Mouse (Mus musculus) adrenal gland, postnatal 14 days (tissue): ENCODE measurements around the gene Ethe1. TPM values are rescaled to one million over a fixed set of nuclear protein-coding genes. Genes with fewer than 3 reads are reported as not detected.

Source experiments
- DNase-seq: peaks from one replicate; pipeline ENCODE4 v3.0.0; 2021; ENCODE audit warnings: mixed read lengths
- total RNA-seq: library from RNA; stranded (reverse); gene quantifications from 2 replicates; pipeline ENCODE4 v1.2.3, GENCODE M21; 2021

The Ethe1 gene
- total RNA-seq, 1 experiment from 2014 or later = 24.9 TPM

DNA sequence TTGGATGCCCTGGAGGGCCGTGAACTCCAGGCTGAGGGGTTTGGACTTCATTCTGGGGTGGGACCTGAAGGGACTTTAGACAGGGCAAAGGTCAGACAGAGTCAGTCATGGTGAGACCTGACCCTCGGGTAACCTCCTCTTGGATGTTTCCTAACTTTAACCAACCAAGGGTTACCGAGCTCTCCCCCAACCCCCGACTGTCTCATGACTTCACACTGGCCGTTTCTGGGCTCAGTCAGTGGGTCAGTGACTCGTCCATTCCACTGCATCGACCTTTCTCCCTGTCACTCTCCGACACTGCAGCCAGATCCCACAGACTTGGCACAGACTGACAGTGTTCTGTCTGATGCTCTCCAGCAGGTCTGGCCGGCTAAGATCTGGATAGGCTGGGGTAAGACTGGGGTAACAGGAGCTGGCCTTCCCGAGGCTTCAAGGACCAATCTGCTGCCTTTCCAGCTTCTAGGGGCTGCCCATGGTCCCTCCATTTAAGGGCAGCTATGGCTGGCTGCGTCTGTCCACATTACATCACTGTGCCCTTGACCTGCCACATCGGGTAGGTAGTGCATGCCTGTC, 13.0 kb upstream of the Ethe1 start:
- DNase-seq = peak; percentile 40

DNA sequence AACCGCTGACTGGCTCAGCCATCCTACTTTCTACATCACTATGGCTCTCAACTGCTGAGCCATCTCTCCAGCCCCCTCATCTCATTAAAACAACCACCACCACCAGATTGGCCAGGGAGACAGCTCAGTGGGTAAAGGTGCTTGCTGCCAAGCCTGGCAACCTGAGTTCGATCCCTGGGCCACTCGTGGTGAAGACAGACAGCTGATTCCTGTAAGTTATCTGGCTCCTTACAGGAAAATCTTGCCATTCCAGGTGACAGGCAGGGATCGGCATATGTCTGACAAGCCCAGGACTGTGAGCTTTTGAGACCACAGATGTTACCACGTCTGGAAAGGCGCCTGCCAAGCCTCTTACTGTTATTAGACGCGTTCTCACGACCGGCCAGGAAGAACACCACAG, 9.5 kb upstream of the Ethe1 start:
- no peak for DNase-seq

DNA sequence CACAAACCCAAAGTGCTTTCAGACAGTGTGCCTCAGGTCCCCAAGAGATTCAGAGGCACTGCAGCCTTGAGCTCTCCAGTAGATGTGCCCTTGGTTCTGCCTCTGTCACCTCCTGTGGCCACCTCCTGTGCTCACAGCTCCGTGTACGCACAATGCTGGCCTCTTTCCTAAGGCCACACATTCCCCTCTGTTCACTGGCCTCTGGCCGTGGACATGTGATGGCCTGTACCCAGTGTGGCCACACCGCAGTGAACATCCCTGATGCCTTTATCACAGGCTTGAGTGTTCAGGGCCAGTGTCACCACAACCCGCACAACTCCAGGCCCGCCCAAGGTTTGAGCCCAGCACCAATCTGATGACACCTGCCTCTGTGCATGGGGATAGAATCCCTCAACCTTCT, 2.5 kb upstream of the Ethe1 start:
- DNase-seq = peak; percentile 53

DNA sequence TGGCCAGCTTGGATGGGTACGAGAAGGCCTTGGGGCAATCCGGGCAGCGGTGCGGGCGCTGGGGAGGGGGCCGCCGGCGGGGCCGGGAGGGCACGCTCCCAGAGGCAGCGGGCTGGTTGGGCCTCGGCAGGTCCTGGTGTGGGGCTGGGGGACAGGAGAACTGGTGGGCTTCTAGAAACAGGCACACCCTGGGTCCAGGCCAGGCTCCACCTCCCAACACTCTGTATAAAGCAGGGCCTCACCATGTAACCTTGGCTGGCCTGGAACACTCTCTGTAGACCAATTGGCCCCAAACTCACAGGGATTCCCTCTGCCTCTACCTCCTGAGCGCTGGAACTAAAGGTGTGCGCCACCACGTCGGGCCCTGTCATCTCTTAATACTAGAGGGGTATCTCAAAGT, 1.3 kb upstream of the Ethe1 start:
- no peak for DNase-seq

DNA sequence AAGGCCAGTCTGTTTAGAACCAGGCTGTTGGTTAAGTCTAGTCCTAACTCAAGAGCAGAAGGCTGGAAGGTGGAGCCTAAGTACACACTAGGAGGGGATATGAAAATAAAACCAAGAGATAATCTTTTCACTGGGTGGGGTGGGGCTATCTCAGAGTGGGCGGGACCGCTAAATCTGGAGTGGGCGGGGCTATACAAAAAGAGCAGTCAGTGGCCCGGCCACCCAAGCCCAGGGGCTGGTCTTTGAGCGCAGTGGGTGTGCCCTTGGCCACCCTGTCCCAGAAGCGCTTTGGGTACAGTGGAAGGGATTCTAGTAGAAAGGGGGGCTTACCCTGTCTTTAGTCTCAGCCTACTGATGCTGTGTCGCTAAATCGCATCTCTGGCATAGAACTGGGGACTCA, 515 bp upstream of the Ethe1 start:
- DNase-seq = no peak

DNA sequence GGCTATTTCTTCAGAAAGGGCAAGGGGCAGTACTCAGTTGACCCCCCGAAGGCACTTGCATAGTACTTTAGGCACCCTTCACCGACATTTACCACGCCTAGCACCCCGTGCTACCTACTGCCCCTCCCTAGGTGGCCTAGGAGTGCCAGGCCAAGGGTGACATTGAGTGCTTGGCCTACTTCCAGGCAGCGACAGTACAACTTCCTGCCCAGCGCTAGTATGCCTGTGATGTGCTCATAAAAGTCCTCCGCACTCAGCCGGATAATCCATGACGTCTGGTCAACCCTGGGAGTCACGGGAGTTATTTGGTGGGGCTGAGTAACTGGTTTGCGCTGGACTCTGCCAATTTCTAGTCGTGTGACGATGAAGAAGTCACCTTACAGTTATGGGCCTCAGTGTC, 993 bp downstream of the Ethe1 start:
- peak; percentile 83 for DNase-seq

DNA sequence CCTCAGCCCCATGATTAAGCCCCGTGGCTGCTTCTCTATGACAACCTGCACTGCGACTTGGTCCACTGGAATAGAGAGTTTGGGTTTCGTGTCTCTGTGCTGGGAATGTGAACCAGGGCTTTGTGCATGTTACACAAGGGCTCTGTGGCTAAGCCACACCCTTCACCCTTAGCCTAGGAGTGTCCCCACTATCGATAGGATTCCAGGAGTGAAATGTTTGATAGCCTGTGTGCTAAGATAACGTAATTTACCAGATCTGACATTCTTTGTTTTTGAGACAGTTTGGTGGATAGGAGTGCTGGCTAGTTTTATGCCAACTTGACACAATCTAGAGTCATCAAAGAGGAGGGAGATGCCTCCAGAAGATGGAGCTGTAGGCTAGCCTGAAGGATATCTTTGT, 4.4 kb downstream of the Ethe1 start:
- DNase-seq = no peak

DNA sequence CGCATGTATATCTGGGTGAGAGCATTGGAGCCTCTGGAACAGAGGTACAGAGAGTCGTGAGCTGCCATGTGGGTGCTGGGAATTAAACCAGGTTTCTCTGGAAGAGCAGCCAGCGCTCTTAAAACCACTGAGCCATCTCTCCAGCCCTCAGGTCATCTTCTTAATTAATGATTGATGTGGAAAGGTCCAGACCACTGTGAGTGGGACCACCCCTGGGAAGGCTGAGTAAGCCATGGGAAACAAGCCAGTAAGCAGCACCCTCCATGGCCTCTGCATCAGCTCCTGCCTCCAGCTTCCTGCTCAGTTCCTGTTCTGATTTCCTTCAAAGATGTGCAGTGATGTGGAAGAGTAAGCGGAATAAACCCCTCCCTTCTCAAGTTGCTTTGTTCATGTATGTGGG, 4.8 kb downstream of the Ethe1 start:
- no peak for DNase-seq

DNA sequence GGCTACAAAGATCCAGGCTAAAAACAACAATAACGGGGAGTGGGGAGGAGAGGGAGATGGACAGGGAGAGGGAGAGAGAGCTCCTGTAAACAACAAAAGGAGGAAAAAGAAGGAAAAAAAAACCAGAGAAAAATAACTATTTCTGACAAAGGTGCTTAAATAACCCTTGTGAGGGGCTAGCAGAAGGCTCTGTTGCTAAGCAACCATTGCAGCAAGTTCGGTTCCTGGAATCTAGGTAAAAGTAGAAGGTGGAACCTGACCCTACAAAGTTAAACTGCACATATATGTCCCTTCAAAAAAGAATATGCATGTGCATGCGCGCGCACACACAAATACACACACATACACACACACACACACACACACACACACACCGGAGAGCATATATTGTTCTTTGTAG, 5.4 kb downstream of the Ethe1 start:
- DNase-seq = no peak

DNA sequence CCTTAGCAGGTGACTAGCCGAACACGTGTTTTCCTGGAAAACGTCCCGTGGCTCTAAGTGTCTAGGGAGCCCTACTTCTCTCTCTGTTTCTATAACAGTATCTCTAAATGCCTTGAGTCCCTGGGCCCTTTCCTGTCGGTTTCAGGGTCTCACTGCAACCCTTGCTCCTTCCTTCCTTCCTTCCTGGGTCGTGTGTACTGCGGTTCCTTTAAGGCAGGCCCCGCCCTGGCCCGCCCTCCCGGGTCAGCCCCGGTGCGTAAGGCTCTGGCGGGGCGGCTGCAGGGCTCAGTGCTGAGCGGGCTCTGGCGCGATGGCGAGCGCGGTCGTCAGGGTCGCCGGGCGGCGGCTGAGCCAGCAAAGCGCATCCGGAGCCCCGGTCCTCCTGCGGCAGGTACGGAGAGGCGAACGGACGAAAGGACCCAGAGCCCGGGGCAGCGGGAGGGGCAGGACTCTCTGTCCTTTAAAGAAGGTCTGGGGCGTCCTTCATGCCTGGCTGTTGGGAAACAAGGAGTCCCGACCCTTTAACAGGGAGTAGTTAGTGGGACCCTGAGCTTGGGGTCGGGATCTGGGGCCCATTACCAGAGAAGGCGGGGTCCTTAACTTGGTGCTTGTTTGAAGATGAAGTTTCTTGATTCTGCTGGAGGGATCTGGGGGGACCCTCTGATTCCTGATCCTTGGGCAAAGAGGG, 6.4 kb downstream of the Ethe1 start:
- peak; percentile 87 for DNase-seq

DNA sequence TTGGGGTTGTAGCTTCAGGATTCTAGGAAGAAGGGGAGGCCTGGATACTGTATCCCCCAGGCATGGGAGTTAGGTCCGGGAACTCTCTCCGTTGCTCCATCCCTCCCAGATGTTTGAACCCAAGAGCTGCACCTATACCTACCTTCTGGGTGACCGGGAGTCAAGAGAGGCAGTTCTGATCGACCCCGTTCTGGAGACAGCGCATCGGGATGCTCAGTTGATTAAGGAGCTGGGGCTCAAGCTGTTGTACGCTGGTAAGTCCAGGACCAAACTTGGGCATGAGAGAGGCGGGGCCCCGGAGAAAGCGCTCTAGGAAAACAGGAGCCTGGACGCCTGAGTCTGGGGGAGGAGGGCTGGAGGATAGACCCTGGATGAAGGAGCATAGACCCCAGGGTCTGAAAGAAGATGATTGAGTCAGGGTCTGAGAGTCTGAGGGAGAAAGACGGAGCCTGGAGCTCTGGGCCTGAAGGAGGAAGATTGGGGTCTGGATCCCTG, 7.0 kb downstream of the Ethe1 start:
- no peak for DNase-seq

DNA sequence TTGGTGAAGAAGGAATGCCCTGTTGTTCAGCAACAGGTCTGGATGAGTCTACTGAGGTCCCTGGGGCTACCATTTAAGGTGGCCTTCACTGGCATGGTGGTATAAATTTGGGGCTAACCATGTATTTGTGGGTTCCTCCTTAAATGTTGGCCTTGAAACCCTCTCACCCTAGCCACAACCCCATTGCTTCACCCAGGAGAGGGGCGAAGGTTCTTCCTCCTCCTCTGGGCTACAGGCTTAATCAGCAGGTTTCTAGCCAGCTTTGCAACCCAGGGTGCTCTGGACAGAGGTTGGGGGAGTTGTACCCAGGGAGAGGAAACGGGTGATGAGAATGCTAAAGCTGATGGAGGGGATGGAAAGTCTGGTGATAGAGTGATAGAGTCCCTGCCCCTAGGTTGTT, 8.1 kb downstream of the Ethe1 start:
- DNase-seq = no peak

DNA sequence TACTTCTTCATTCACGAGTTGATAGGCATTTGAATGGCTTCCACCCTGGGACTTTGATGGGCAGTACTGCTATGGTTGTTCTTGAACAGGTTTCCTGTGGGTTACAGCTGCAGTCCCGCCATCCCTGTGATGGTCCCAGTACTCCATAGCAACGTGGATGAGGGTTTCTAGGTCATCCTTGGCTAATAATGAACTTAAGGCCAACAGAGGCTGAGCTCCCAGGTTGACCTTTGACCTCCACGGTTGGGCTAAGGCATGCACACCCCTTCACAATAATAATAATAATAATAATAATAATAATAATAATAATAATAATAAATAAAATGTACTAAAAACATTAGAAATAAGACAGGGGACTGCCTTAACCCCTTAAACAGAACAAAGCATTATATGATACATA, 10.8 kb downstream of the Ethe1 start:
- DNase-seq = no peak

DNA sequence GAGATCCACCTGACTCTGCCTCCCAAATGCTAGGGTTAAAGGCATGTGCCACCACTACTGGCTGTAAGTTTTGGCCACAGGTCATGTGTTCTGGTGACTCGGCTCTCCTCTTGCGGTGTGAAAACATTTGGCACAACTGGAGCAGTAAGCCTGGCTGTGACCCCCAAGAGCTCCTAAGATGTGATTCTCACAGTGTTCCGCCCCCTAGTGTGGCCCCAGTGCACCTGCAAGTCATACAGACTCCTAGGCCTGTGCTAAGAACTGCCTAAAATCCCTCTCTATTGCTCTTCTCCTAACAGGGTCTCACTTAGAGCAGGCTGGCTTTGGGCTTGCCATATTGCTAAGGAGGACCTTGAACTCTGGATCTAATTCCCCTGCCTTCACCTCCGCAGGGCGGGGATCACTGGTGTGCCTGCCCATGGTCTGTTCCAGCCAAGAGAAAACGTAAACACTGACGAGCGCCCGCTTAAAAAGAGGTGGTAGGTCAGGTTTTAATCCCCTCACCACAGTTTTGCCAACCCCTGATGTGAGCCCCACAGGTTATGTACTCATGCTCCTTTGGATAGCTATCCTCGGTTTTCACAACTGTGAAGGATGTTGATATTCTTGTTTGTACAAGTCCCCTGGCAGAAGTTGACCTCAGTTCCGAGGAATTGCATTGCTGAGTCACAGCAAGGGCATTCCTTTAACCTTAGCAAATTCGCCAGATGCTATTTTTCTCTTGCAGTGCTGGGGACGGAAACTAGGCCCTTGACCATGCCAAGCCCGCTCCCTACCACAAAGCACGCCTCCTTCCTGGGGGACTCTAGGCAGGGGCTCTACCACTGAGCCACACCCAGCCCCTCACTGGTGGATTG, 12.1 kb downstream of the Ethe1 start:
- DNase-seq = peak; percentile 38

DNA sequence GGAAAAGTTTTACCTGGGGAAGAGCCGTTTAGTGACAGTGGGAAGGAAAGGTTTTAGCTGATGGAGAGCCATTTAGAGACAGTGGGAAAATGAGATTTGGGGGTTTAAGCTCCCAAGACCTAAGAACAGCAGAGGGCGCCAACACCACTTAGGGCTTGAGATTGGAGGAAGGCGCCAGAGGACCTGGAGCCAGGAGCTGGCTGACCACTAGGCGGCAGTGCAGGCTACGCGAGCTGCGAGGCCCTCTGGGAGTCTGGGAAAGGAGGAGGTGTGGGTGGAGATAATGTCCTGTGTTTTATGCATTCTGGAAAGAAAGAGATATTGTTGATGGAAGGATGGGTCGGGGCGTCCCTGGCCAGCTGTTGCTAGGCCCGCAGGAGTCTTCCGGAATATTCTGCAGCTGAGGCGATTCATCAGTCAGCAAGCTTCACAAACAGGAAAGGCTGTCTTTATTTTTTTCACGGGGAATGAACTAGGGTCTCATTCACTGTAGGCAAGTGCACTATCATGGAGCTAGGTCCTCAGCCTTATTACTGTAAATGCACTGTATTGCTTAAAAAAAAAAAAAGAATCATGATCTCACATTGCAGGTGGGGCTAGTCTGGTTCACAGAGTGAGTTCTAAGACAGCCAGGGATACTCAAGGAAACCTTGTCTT, 13.7 kb downstream of the Ethe1 start:
- peak; percentile 98 for DNase-seq

DNA sequence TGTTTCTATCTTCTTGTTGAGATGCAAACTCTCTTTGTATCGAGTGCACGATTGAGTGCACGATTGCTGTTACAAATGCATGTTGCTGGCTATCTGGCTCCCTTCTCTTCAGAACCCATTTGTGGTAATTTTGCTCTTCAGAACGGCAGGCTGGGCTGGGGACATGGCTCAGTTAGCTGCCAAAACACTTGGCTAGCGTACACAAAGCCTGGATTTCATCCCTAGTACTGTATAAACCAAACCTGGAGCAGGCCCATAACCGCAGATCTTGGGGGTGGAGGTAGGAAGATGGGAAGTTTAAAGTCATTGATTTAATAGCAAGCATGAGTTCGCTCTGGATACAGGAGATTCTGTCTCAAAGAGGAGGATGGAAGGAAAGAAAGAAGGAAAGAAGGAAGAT, 18.2 kb downstream of the Ethe1 start:
- DNase-seq = no peak

DNA sequence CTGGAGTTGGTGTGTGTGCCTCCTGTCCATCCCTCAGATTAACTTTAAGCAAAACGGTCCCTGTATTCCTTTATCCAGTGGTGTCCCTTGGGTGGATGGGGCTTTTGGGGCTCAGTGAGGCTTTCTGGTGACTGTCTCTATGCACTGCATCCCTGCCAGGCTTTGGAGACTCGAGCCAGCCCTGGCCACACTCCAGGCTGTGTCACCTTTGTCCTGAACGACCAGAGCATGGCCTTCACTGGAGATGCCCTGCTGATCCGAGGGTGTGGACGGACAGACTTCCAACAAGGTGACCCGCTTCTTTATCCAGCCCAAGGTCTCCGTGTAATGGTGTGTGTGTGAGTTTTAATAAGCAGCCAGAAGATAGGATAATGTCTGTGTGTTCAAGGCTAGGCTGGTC, 18.7 kb downstream of the Ethe1 start:
- no peak for DNase-seq

DNA sequence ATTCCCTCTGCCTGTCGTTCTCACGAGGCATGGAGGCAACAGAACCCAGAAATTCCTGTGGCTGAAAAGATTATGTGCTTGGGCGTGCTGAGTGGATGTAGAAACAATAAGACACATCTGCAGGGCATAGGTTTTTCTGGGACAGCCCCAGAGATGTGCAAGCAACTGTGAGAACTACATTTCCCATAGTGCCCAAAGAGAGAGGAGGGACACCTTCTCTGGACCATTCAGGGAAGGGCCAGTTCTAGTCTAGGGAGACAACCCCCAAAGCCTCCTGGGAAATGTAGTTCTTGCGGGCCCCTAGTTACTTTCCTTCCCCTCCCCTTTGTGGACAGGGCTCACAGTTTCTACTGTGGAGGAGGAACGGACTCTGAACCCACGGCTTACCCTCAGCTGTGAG, 20.7 kb downstream of the Ethe1 start:
- peak; percentile 78 for DNase-seq

DNA sequence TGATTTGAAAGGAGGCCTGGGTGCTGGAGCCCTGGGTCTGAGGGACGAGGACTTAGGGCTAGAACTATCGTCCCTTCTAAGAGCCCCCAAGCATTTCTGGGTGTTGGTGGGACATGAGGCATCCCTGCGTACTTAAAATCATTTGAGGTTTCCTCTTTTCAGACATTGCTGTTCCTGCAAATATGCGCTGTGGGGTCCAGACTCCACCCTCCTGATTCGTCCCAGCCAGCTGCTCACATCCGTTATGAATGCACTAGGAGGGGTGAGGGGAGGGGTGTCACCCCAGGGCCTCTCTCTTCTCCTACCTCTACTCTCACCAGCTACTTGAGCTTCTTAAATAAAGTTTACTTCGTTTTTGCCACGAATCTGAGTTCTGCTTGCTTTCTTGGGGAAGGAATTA, 21.2 kb downstream of the Ethe1 start:
- no peak for DNase-seq

DNA sequence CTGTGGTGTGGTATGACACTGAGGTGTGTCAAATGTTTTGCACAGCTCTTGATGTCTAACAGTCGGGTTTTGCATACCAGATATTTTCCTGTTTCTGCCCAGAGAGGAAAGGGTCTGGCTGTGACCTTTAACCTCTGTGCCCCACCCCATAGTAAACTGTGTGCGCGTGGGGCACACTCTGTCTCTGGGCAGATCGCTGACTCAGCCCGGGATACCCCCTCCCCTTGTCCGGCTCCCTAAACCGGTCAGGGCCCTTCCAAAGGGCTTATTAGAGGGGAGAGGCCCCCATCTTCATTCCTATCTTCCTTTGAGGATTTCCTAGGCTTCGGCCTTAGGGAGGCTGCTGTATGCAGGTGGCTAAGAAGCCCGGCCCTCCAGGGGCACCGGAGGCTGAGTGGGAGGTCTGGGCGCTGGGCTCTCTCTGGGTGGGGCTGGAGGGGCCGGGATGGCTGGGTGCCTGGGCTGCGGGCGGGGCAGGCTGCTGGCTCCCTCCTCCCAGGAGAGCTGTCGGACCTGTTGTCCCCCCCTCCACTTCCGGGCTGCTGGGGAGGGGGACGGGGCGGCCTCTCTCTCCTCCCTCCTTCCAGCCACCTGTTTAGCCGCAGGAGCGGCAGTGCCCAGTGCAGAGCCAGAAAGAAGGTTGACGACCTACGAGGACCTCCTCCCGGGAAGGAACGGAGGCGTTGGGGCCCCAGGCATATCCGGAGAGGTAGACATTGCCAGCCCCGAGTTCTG, 23.0 kb downstream of the Ethe1 start, which contains the start of gene Phldb3:
Phldb3 (plus strand) TSS at position 620 of the 735 bp plus-strand sequence.
- no peak for DNase-seq

DNA sequence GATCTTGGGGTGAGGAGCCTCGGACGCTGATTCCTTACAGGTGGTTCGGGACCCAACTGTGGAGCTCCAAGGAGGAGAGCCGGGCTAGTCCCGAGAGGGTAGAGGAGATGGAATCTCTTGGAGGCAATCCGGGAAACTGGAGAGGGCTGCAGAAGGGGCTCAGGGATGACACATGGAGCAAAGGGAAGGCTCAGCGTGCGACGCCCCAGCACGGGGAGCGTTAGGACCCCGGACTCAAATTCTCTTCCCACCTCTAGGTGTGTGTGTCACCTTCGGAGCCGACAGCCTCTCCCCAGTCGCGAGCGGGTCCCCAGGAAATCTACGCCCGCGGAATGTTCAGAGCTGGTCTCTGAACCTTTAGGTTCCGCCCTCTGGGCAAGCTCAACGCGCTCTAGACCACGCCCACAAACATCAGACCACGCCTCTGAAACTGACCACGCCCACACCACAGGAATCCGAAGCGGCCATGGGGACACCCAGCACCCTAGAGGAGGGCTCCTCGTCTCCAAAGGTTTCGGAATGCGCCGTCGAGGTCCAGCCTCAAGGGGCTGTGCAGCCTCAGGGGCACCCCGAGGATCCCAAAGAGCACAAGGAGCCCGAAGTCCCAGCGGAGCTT, 23.6 kb downstream of the Ethe1 start:
- DNase-seq = peak; percentile 95

DNA sequence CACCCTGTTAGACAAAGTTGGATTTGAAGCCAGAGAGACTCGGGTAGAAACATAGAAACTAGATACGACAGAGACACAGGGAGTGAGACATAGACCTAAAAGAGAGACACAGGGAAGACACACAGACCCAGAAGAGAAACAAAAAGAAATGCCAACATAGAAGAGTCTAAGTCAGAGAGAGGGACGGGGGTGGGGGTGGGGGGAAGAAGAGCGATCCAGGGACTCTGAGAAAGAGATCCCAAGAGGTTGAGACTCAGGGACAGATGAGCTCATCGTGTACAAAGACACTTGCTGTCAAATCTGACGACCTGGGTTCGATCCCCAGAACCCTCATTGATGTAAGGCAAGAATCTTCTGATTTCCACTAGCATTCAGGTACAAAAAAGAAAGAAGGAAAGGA, 24.4 kb downstream of the Ethe1 start:
- DNase-seq = no peak
